Mouse (Mus musculus) CD4-positive helper T cell, adult 2 months (primary cell): ENCODE data around the gene Tmem45a.
A peak's percentile ranks its signal among the peaks of the same experiment; 100 is the strongest.

ENCODE experiments used
- DNase-seq: peaks from one replicate; pipeline ENCODE4 v3.0.0-alpha.2; 2012; ENCODE audit warnings: low read depth, missing footprints, low spot score

Gene Tmem45a

GRCm38 (mm10) chr16:56798873-56799272 is 87.1 kb downstream of the Tmem45a start:
- no peak for DNase-seq

- no peak for DNase-seq
Measured at GRCm38 (mm10) chr16:56795481-56796139, 90.4 kb downstream of the Tmem45a start, which contains the start of gene Adgrg7. Gene Adgrg7 (minus strand): TSS chr16:56795855.

- DNase-seq: no peak
Measured at GRCm38 (mm10) chr16:56794383-56795144, 91.4 kb downstream of the Tmem45a start.

GRCm38 (mm10) chr16:56793778-56794177 is 92.2 kb downstream of the Tmem45a start:
- DNase-seq: no peak

- no peak for DNase-seq
Measured at GRCm38 (mm10) chr16:56785943-56786342, 100.0 kb downstream of the Tmem45a start.

- DNase-seq: peak; percentile 43
Measured at GRCm38 (mm10) chr16:56771163-56772105, 114.5 kb downstream of the Tmem45a start.
